Mouse (Mus musculus) central nervous system, embryonic 11.5 days (tissue): ENCODE results near the gene Gm20605. TPM values are rescaled to one million over a fixed set of nuclear protein-coding genes. Genes with fewer than 3 reads are reported as not detected.

ENCODE experiments used
- polyA plus RNA-seq: library from polyadenylated mRNA; depleted of rRNA; stranded (reverse); fragments of >200 nt; gene quantifications from 2 replicates; pipeline ENCODE4 v1.2.3, GENCODE M21; 2012; rRNA removed

The Gm20605 gene
- polyA plus RNA-seq, result 16.3 and 21.2 TPM in 2 replicates

DNA sequence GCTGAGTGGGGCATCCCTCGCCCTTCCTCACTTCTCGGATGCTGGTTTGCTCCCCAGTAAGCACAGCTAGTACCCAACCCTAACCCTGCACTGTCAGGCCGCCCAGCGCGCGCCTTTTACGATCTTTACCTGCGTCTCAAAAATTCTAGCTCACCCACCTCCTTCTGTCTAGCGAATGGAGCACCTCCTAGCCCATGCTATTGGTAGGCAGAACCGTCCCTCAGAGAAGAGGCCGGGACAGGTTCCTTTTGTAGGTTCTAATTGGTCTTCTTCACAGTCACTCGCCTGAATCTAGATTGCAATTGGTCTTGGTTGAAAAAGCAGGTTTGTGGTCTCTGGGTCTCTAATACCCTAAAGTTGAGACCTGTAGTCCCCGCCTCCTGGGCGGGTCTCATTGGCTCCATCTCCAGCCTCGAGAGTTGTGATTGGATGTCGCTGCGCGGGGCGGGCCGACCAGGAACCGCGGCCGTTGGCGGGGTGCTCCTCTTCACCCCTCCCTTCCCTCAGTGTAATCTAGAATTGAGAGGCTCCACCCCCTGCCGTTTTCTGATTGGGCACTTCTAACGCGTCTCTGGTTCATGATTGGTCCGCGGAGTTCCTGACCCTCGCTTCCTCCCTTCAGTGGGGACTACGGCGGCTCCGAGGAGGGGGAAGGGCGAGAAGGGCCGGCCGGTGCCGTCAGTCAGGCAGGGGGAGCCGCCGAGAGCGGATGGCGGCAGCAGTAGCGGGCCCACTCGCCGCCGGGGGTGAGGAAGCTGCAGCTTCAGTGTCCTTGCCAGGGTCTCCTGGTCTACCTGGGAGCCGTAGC lies at the start of gene Gm20605, which contains the start of the genes Fbxo24 and Lrch4:
TSS of gene Gm20605 (plus strand) at position 678 of the 808 bp plus-strand sequence.
TSS of gene Fbxo24 (minus strand) at position 505 of the 808 bp plus-strand sequence.
TSS of gene Lrch4 (plus strand) at position 624 of the 808 bp plus-strand sequence.

DNA sequence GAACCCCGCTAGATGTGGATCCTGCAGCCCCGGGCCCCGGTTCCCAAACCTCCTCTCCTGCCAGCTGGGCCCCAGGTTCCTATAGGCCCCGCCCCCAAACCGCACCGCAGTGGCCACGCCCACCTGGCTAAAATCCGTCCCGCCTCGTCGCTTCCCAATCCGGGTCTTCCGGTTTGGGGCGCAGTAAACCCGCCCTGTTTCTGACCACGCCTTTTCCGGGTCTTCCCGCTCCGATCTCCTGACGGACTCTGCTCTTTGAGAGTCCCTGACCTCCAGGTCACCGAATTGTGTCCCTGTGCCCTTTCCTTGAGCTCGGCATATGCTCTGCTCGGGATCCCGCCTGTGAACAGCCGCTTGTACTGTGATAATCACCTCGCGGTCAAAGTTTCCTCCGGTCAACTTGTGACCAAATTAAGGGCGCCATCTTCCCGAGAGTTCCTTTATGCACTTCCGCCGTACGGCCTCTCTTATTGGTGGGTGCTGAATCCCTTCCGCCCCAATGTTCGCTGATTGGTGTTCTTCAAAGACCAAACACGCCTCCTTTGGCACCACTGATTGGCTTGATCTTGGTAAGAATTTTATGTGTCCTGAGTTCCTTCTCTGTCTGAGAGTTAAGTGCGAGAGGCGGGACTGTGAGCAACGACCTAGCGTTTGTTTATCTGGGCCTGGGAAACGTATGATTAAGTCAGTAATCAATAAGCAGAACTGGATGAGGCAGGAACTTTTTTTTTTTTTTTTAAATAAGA lies 28.2 kb upstream of the Gm20605 start, which contains the start of gene Mospd3:
TSS of gene Mospd3 (minus strand) at position 440 of the 746 bp plus-strand sequence.

DNA sequence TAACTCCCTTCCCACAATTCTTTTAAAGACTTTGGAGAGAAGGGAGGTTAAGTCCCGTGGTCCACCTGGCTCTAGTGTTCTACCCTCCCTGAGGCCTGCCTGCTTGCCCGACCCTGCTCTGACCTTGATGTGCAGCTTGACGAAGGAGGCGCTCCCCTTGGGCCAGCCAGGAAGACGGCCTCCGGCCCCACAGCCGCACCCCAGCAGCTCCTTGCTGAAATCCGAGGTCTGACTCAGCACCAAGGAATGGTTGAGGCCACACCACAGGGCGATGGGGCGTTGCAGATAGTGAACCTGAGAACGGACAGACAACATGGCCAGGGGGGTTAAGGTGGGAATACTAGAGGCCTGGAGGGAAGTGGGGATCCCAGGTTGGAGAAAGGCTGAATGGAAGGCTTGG lies 15.4 kb upstream of the Gm20605 start, which contains the start of gene Pcolce:
TSS of gene Pcolce (minus strand) at position 235 of the 400 bp plus-strand sequence.

DNA sequence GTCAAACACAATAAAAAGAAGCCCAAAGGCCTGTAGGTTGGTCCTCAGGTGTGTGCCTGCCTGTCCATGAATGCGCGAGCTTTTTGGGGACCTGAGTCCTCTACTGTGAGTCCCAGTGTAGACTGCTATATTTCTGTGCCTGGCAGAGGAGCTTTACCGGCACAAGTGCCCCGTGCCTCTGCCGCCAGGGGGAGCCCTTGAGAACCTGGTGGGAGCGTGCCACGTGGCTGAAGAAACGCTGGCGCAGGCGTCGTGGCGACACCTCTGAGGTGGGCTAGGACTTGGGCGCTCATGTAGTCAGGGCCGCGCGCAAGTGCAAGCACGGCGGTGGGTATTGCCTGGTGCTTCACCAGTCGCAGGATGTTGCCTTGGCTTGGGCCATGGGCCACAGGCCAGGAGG lies 12.1 kb downstream of the Gm20605 start, which contains the start of gene Sap25:
TSS of gene Sap25 (plus strand) at position 281 of the 400 bp plus-strand sequence.

DNA sequence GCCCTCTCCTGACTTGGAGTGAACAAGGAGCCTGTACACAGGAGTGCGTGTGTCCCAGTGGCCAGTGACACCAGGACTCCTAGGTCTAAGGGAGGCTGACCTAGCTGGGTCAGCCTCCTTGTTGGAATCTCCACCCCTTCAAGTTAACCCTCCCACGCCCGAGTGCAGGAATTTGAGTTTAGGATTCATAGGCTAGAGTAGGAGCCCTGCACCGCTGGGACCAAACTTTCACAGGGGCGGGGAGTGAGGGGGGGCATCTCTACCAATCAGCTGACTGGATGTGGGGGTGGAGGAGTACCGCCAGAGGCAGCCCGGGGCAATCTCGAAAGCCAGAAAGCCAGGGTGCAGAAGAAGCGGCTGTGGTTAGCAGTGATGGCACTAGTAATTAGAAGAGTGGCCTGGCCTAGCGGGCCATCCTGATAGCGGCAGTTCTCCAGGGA lies 16.7 kb downstream of the Gm20605 start, which contains the start of gene Irs3:
TSS of gene Irs3 (minus strand) at position 63 of the 440 bp plus-strand sequence.

DNA sequence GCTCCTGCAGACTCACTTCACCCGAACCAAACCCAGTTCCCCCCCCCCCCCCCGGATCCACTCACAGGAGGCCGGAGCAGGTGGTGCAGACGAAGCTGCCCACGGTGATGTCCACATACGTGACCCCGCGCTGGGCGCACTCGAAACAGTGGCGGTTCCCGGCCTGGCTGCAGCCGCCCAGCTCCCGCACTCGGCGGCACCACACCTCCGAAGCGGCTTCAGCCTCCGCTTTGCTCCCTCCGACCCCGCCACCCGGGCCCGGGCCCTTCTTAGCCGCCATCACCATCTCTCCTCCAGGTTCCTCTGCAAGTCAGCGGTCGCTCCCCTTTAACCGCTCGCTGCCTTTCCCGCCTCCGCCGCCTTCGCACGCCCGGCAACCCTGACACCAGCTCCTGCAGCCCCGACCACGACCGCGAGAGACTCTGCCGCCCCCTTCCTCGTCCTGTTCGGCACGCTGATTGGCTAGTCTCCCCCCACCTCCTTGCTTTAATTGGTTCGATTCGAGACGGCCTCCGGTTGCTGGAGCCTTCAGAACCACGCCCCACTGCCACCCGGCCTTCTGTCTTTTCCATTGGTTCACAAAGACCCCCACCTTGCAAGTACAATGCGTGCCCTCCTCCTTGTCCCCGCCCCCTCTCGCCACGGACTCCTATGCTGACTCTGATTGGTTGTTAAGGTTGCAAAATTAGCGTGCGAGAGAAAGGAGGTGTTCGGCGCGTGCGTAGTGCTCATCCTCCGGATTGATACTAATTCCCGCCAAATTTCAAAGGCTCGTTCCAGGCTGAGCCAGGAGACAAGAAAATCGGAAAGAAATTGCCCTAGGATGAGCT lies 55.5 kb downstream of the Gm20605 start, which contains the start of gene Agfg2:
TSS of gene Agfg2 (minus strand) at position 433 of the 830 bp plus-strand sequence.

Other genes starting within 250 kb of the Gm20605 start
- gene Zan, start 152.1 kb upstream of the Gm20605 start, polyA plus RNA-seq, result 0.20 and 0.22 TPM in 2 replicates
- gene Pop7, start 126.7 kb upstream of the Gm20605 start, polyA plus RNA-seq, result 37.8 and 38.1 TPM in 2 replicates
- 49.3 and 96.6 TPM in 2 replicates for gene Gigyf1, start 110.6 kb upstream of the Gm20605 start, polyA plus RNA-seq
- gene Epo, start 95.9 kb upstream of the Gm20605 start, polyA plus RNA-seq, result 0.14 and 0.25 TPM in 2 replicates
- 496 and 503 TPM in 2 replicates for gene Gnb2, start 95.7 kb upstream of the Gm20605 start, polyA plus RNA-seq
- gene Actl6b, start 75.7 kb upstream of the Gm20605 start, polyA plus RNA-seq, result 35.3 and 37.2 TPM in 2 replicates
- 4.9 and 5.7 TPM in 2 replicates for gene Tfr2, start 59.3 kb upstream of the Gm20605 start, polyA plus RNA-seq
- 31.8 and 36.3 TPM in 2 replicates for gene Mospd3, start 28.1 kb upstream of the Gm20605 start, polyA plus RNA-seq
- 56.3 and 103 TPM in 2 replicates for gene Pcolce, start 15.4 kb upstream of the Gm20605 start, polyA plus RNA-seq
- 0.35 and 0.37 TPM in 2 replicates for gene Fbxo24, start 173 bp upstream of the Gm20605 start, polyA plus RNA-seq
- gene Lrch4, start 54 bp upstream of the Gm20605 start, polyA plus RNA-seq, result 24.1 and 30.8 TPM in 2 replicates
- gene Sap25, start 12.2 kb downstream of the Gm20605 start, polyA plus RNA-seq, result 29.4 and 31.0 TPM in 2 replicates
- 0.11 and 0.15 TPM in 2 replicates for gene Irs3, start 16.5 kb downstream of the Gm20605 start, polyA plus RNA-seq
- 17.6 and 35.0 TPM in 2 replicates for gene Agfg2, start 55.6 kb downstream of the Gm20605 start, polyA plus RNA-seq
- 40.0 and 67.1 TPM in 2 replicates for gene Nyap1, start 112.4 kb downstream of the Gm20605 start, polyA plus RNA-seq
- 35.3 and 42.8 TPM in 2 replicates for gene Tsc22d4, start 116.6 kb downstream of the Gm20605 start, polyA plus RNA-seq
- gene Ppp1r35, start 149.7 kb downstream of the Gm20605 start, polyA plus RNA-seq, result 45.8 and 159 TPM in 2 replicates
- 35.3 and 36.9 TPM in 2 replicates for gene Mepce, start 158.5 kb downstream of the Gm20605 start, polyA plus RNA-seq
- gene Zcwpw1, start 158.6 kb downstream of the Gm20605 start, polyA plus RNA-seq, result 18.1 and 26.0 TPM in 2 replicates
- gene Pilra, start 207.1 kb downstream of the Gm20605 start, polyA plus RNA-seq, result 0.27 and 0.35 TPM in 2 replicates
- gene Pilrb1, start 228.9 kb downstream of the Gm20605 start, polyA plus RNA-seq, result 0.02 and 0.12 TPM in 2 replicates
- gene Pilrb2, start 242.6 kb downstream of the Gm20605 start, polyA plus RNA-seq, result 0.09 and 0.24 TPM in 2 replicates